Mouse (Mus musculus): Measurements from ENCODE around the gene Gnptab. TPM values are rescaled to one million over a fixed set of nuclear protein-coding genes. Genes with fewer than 3 reads are reported as not detected.
"Not testable (repeated sequence)": the region's sequence is repeated elsewhere in the genome, so short reads cannot be mapped to it uniquely, and the experiment has no call there.

Gnptab gene
- total and polyA plus RNA-seq, 2 experiments from 2014 or later, result 24.0 to 56.0 TPM

- no peak overlapping the region for H3K4me2 ChIP-seq (ENCODE audit: low read depth, low read length, poor library complexity, severe bottlenecking)
- no peak for TF ChIP-seq CTCF (IDR thresholded peaks at IDR 0.05)
Observed at GRCm38 (mm10) chr10:88372436-88372835, 6.5 kb upstream of the Gnptab start.

GRCm38 (mm10) chr10:88372945-88373344 is 6.0 kb upstream of the Gnptab start:
- not testable (repeated sequence) for ATAC-seq (ENCODE audit: low FRiP score); H3K36me3 ChIP-seq (ENCODE audit: insufficient read depth, low read length); H3K27me3 ChIP-seq (ENCODE audit: insufficient read depth, low read length); H3K4me1 ChIP-seq (ENCODE audit: insufficient read depth, low read length); H3K4me3 ChIP-seq (ENCODE audit: low read depth, low read length); H3K27ac ChIP-seq (ENCODE audit: low read depth, low read length); H3K9me3 ChIP-seq (ENCODE audit: low read length); H3K4me2 ChIP-seq (ENCODE audit: low read depth, low read length, poor library complexity, severe bottlenecking); DNase-seq (ENCODE audit: low spot score); H3K9ac ChIP-seq (replicated peaks; ENCODE audit: low read length, poor library complexity, severe bottlenecking)
- WGBS, result 87% methylated on average over 2 of the region's 2 CpGs

More at GRCm38 (mm10) chr10:88372436-88372835, 6.5 kb upstream of the Gnptab start:
- DNase-seq (ENCODE audit: low spot score) (no peak), ATAC-seq (ENCODE audit: low FRiP score) (no peak)
- H3K27me3 ChIP-seq (ENCODE audit: insufficient read depth, low read length), result no peaks in the 10 kb centered on the region
- H3K36me3 ChIP-seq (ENCODE audit: insufficient read depth, low read length), result no peaks in the 10 kb centered on the region
- no peaks in the 10 kb centered on the region for H3K9me3 ChIP-seq (ENCODE audit: low read length)
- H3K27ac ChIP-seq (ENCODE audit: low read depth, low read length), result no peak overlapping the region
- H3K9ac ChIP-seq (replicated peaks; ENCODE audit: low read length, poor library complexity, severe bottlenecking), result no peak overlapping the region
- WGBS, result 94% methylated on average over 4 of the region's 4 CpGs
- no peak overlapping the region for H3K4me3 ChIP-seq (ENCODE audit: low read depth, low read length)
- no peaks in the 10 kb centered on the region for H3K4me1 ChIP-seq (ENCODE audit: insufficient read depth, low read length)

- ATAC-seq (ENCODE audit: low FRiP score), result no peak
- no peaks in the 10 kb centered on the region for H3K36me3 ChIP-seq (ENCODE audit: insufficient read depth, low read length)
- peak; percentile 41 for DNase-seq (ENCODE audit: low spot score)
- H3K9ac ChIP-seq (replicated peaks; ENCODE audit: low read length, poor library complexity, severe bottlenecking), result no peak overlapping the region
- no peak overlapping the region for H3K27ac ChIP-seq (ENCODE audit: low read depth, low read length)
- no peak overlapping the region for H3K4me2 ChIP-seq (ENCODE audit: low read depth, low read length, poor library complexity, severe bottlenecking)
- H3K9me3 ChIP-seq (ENCODE audit: low read length), result no peaks in the 10 kb centered on the region
- no peak overlapping the region for H3K4me3 ChIP-seq (ENCODE audit: low read depth, low read length)
- no peaks in the 10 kb centered on the region for H3K27me3 ChIP-seq (ENCODE audit: insufficient read depth, low read length)
- 27% methylated on average over 10 of the region's 10 CpGs for WGBS
- H3K4me1 ChIP-seq (ENCODE audit: insufficient read depth, low read length), result no peaks in the 10 kb centered on the region
- TF ChIP-seq CTCF (IDR thresholded peaks at IDR 0.05), result peak; percentile 58
Observed at GRCm38 (mm10) chr10:88374984-88375383, 3.9 kb upstream of the Gnptab start.

GRCm38 (mm10) chr10:88376770-88377169 is 2.2 kb upstream of the Gnptab start:
- Histone ChIP-seq H3K9ac (replicated peaks; ENCODE audit: low read length, poor library complexity, severe bottlenecking) (no peak overlapping the region), H3K9me3 (ENCODE audit: low read length) (no peaks in the 10 kb centered on the region), H3K27ac (ENCODE audit: low read depth, low read length) (no peak overlapping the region), H3K4me3 (ENCODE audit: low read depth, low read length) (no peak overlapping the region), H3K27me3 (ENCODE audit: insufficient read depth, low read length) (no peaks in the 10 kb centered on the region), H3K36me3 (ENCODE audit: insufficient read depth, low read length) (no peaks in the 10 kb centered on the region), H3K4me2 (ENCODE audit: low read depth, low read length, poor library complexity, severe bottlenecking) (0 out of 2 replicates have a peak overlapping the region, but pooled peaks have one; percentile 5), H3K4me1 (ENCODE audit: insufficient read depth, low read length) (peaks cover 6% of the 10 kb centered on the region; the same call in 1 of the 2 replicates)
- peak; percentile 99 for TF ChIP-seq CTCF (IDR thresholded peaks at IDR 0.05)
- 6% methylated on average over 11 of the region's 11 CpGs for WGBS
- ATAC-seq (ENCODE audit: low FRiP score) (no peak), DNase-seq (ENCODE audit: low spot score) (peak; percentile 81)

GRCm38 (mm10) chr10:88377666-88378065 is 1.3 kb upstream of the Gnptab start:
- no peak for TF ChIP-seq CTCF (IDR thresholded peaks at IDR 0.05)
- ATAC-seq (ENCODE audit: low FRiP score) (no peak), DNase-seq (ENCODE audit: low spot score) (no peak)
- H3K27me3 ChIP-seq (ENCODE audit: insufficient read depth, low read length), result no peaks in the 10 kb centered on the region
- no peaks in the 10 kb centered on the region for H3K36me3 ChIP-seq (ENCODE audit: insufficient read depth, low read length)
- no peak overlapping the region for H3K4me3 ChIP-seq (ENCODE audit: low read depth, low read length)
- 74% methylated on average over 4 of the region's 4 CpGs for WGBS
- H3K27ac ChIP-seq (ENCODE audit: low read depth, low read length), result no peak overlapping the region
- H3K9me3 ChIP-seq (ENCODE audit: low read length), result no peaks in the 10 kb centered on the region
- H3K4me2 ChIP-seq (ENCODE audit: low read depth, low read length, poor library complexity, severe bottlenecking), result no peak overlapping the region
- peaks cover 6% of the 10 kb centered on the region; the same call in 1 of the 2 replicates for H3K4me1 ChIP-seq (ENCODE audit: insufficient read depth, low read length)
- no peak overlapping the region for H3K9ac ChIP-seq (replicated peaks; ENCODE audit: low read length, poor library complexity, severe bottlenecking)

- Histone ChIP-seq H3K9me3 (ENCODE audit: low read length) (no peaks in the 10 kb centered on the region), H3K4me2 (ENCODE audit: low read depth, low read length, poor library complexity, severe bottlenecking) (peak overlapping the region; percentile 65), H3K4me1 (ENCODE audit: insufficient read depth, low read length) (peaks cover 6% of the 10 kb centered on the region; the same call in 1 of the 2 replicates), H3K36me3 (ENCODE audit: insufficient read depth, low read length) (no peaks in the 10 kb centered on the region), H3K9ac (replicated peaks; ENCODE audit: low read length, poor library complexity, severe bottlenecking) (peak overlapping the region; percentile 82), H3K27ac (ENCODE audit: low read depth, low read length) (peak overlapping the region; percentile 82), H3K27me3 (ENCODE audit: insufficient read depth, low read length) (no peaks in the 10 kb centered on the region), H3K4me3 (ENCODE audit: low read depth, low read length) (peak overlapping the region; percentile 87)
- ATAC-seq (ENCODE audit: low FRiP score) (no peak), DNase-seq (ENCODE audit: low spot score) (peak; percentile 36)
- TF ChIP-seq CTCF (IDR thresholded peaks at IDR 0.05), result no peak
- WGBS, result under 1% methylated on average over 11 of the region's 11 CpGs
Observed at GRCm38 (mm10) chr10:88380002-88380401, 1.1 kb downstream of the Gnptab start.

All from midbrain, postnatal 0 days (tissue).